Mouse (Mus musculus) stomach, embryonic 14.5 days (tissue): ENCODE measurements around the gene Trpc4ap. TPM values are rescaled to one million over a fixed set of nuclear protein-coding genes. Genes with fewer than 3 reads are reported as not detected.
"Not testable (repeated sequence)": the region's sequence is repeated elsewhere in the genome, so short reads cannot be mapped to it uniquely, and the experiment has no call there.

Source experiments
- ATAC-seq: fragments of 200-750 bp; cut with Nextera tagmentation; 2 replicates; pipeline ENCODE4 v1.8.0; 2017; ENCODE audit warnings: low read depth, moderate TSS enrichment; ENCODE audit not compliant: insufficient number of reproducible peaks, insufficient read depth, low FRiP score
- H3K27ac ChIP-seq: fragments of 300-500 bp; sonication (generic); 2 replicates; pipeline ENCODE4 v1.5.1; 2014; ENCODE audit warnings: mild to moderate bottlenecking, low read length, moderate library complexity, mixed read lengths
- H3K27me3 ChIP-seq: fragments of 300-500 bp; sonication (generic); 2 replicates; pipeline ENCODE4 v1.6.1; 2014; ENCODE audit warnings: low read length, control low read depth, mixed read lengths; ENCODE audit not compliant: control insufficient read depth, insufficient read depth
- H3K36me3 ChIP-seq: fragments of 300-500 bp; sonication (generic); 2 replicates; pipeline ENCODE4 v1.6.1; 2014; ENCODE audit warnings: mild to moderate bottlenecking, control low read depth, low read length, moderate library complexity, mixed read lengths; ENCODE audit not compliant: control insufficient read depth, insufficient read depth
- H3K4me1 ChIP-seq: fragments of 300-500 bp; sonication (generic); 2 replicates; pipeline ENCODE4 v1.6.1; 2014; ENCODE audit warnings: low read length, control low read depth, mixed read lengths; ENCODE audit not compliant: control insufficient read depth, insufficient read depth
- H3K4me2 ChIP-seq: fragments of 300-500 bp; sonication (generic); replicated peaks from 2 replicates; pipeline ENCODE4 v1.6.1; 2014; ENCODE audit warnings: low read depth, low read length, control low read depth
- H3K4me3 ChIP-seq: fragments of 300-500 bp; sonication (generic); 2 replicates; pipeline ENCODE4 v1.5.1; 2014; ENCODE audit warnings: low read depth, low read length, control low read depth
- H3K9ac ChIP-seq: fragments of 300-500 bp; sonication (generic); replicated peaks from 2 replicates; pipeline ENCODE4 v1.6.1; 2014; ENCODE audit warnings: low read depth, mild to moderate bottlenecking, control low read depth, low read length, moderate library complexity, mixed read lengths
- H3K9me3 ChIP-seq: fragments of 300-500 bp; sonication (generic); 2 replicates; pipeline ENCODE4 v1.6.1; 2016; ENCODE audit warnings: low read depth, low read length, control low read depth; ENCODE audit not compliant: control insufficient read depth
- whole genome bisulfite sequencing: fragments of 180-500 bp; shearing (Covaris S2); extraction: QIAGEN DNeasy Blood & Tissue Kit; methylation state at CpG from one replicate; pipeline ENCODE4 v1.1.7; 2014; 5-methylcytosine and 5-hydroxymethylcytosine counted together
- polyA plus RNA-seq: library from polyadenylated mRNA; unstranded; fragments of >200 nt; fragmentation: Nextera tagmentation; extraction: Ambion mirVana; gene quantifications from 2 replicates; pipeline ENCODE4 v1.2.1, GENCODE M21; 2014

Trpc4ap gene
- polyA plus RNA-seq: 137 and 140 TPM in 2 replicates

DNA sequence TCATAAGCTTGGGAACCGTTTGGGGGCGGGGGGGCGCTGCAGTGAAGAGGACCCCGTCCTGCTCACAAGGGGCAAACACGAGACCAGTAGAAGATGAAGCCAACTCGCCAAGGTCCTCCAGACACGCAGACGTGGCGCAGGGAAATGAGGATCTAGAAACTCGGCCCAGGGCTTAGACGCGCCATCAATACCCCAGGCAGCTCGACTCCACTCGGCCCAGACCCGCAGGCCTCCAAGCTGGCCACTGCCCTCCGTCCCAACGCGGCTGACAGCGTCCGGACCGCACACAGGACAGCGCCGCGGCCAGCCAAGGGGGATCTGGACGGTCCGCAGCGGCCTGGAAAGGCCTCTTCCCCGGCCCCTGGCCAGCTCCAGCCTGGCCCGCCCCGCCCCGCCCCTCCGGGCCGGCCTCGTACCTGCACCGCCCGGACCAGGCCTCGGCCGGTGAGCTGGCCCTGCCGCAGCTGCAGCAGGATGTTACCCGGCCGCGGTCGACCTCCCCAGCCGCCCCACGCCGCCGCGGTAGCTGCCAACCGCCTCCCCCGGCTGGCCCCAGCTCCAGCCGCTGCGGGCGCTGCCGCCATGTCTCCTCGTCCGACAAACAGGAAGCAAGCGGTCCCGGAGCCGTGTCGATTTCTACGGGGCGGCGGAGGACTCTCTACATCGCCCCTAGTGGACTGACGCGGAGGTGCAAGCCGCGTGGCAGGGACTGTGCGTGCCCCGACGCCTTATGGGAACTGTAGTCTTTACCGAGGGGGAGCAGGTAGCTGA, at the start of gene Trpc4ap:
TSS of gene Trpc4ap (minus strand) at position 662 of the 771 bp plus-strand sequence.
- Histone ChIP-seq H3K27ac (peak within 1 kb of the TSS; percentile 81), H3K27me3 (no peaks in the 10 kb centered on the region), H3K4me1 (peaks cover 13% of the 10 kb centered on the region), H3K9ac (peak within 1 kb of the TSS; percentile 78), H3K4me2 (peak within 1 kb of the TSS; percentile 64), H3K36me3 (no peaks in the 10 kb centered on the region), H3K4me3 (peak within 1 kb of the TSS; percentile 71), H3K9me3 (no peaks in the 10 kb centered on the region)
- peak; percentile 96 for ATAC-seq
- WGBS: under 1% methylated on average over 56 of the region's 72 CpGs

GRCm38 (mm10) chr2:155737803-155738202, 45.6 kb upstream of the Trpc4ap start:
- no peak overlapping the region for H3K4me2 ChIP-seq
- 70% methylated on average over 9 of the region's 9 CpGs for WGBS
- no peaks in the 10 kb centered on the region for H3K27me3 ChIP-seq
- H3K9ac ChIP-seq: no peak overlapping the region
- no peak overlapping the region for H3K4me3 ChIP-seq
- no peak overlapping the region for H3K27ac ChIP-seq
- no peak for ATAC-seq
- H3K9me3 ChIP-seq: no peaks in the 10 kb centered on the region
- no peaks in the 10 kb centered on the region for H3K36me3 ChIP-seq
- H3K4me1 ChIP-seq: no peaks in the 10 kb centered on the region

DNA sequence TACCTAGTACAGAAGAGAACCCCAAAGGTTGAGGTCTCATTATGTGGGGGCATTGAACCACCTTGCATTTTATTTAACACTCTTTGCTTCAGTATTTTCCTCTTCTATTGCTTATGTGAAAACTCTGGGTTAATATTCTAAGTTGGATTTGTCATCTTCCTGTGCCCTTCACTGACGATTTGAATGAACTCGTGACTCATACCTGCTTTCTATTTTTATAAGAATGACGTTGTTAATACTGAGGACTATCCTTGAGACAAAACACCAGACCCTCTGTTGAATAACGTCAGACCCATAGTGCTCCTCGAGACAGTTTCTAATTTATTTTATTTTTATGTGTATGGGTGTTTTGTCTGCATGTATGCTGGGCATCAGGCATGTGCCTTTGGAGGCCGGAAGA, 44.8 kb upstream of the Trpc4ap start:
- 71% methylated on average over 6 of the region's 6 CpGs for WGBS
- no peaks in the 10 kb centered on the region for H3K4me1 ChIP-seq
- ATAC-seq: no peak
- H3K9me3 ChIP-seq: no peaks in the 10 kb centered on the region
- no peak overlapping the region for H3K4me3 ChIP-seq
- no peaks in the 10 kb centered on the region for H3K36me3 ChIP-seq
- H3K27me3 ChIP-seq: no peaks in the 10 kb centered on the region
- H3K9ac ChIP-seq: no peak overlapping the region
- no peak overlapping the region for H3K4me2 ChIP-seq
- H3K27ac ChIP-seq: no peak overlapping the region

- not testable (repeated sequence) for H3K9me3 ChIP-seq, H3K4me1 ChIP-seq, ATAC-seq, H3K27me3 ChIP-seq, H3K4me2 ChIP-seq, H3K4me3 ChIP-seq, H3K9ac ChIP-seq, H3K36me3 ChIP-seq, H3K27ac ChIP-seq
- WGBS: 82% methylated on average over 5 of the region's 5 CpGs
Observed at GRCm38 (mm10) chr2:155735766-155736165, 43.6 kb upstream of the Trpc4ap start, which contains the start of gene Gm17581. Gene Gm17581, minus strand, starts transcription at chr2:155735866.

- H3K4me2 ChIP-seq: no peak overlapping the region
- H3K4me1 ChIP-seq: no peaks in the 10 kb centered on the region
- H3K4me3 ChIP-seq: no peak overlapping the region
- H3K27ac ChIP-seq: no peak overlapping the region
- no peaks in the 10 kb centered on the region for H3K36me3 ChIP-seq
- no peak overlapping the region for H3K9ac ChIP-seq
- no peaks in the 10 kb centered on the region for H3K27me3 ChIP-seq
- 59% methylated on average over 5 of the region's 5 CpGs for WGBS
- ATAC-seq: no peak
- no peaks in the 10 kb centered on the region for H3K9me3 ChIP-seq
Observed at GRCm38 (mm10) chr2:155735080-155735479, 42.9 kb upstream of the Trpc4ap start.

DNA sequence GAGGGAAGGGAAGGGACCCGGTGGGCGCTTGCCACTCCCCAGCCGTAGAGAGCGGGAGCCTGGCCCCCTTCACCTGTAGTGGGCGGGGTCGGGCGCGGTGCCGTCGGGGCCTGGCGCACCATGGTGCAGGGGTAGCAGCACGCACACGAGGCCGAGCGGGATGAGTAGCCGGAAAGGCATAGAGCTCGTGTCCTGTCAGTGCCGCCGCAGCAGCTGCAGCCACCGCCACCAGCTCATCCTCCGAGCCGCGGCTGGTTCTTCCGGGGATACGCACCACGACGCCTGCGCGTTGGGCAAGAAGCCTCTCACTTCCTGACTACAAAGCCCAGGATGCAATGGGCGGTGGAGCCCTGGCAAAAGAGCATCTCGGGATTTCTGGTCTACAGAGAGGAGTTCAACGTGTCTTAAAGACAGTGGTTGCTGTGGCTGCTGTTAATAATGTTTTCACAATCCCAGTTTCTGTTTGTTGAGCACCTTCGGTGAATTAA, 37.0 kb upstream of the Trpc4ap start, which contains the start of gene Edem2:
TSS of gene Edem2 (minus strand) at position 318 of the 488 bp plus-strand sequence.
- ATAC-seq: peak; percentile 87
- Histone ChIP-seq H3K27ac (no peak within 1 kb of the TSS), H3K27me3 (no peaks in the 10 kb centered on the region), H3K4me2 (peak within 1 kb of the TSS; percentile 67), H3K9ac (peak within 1 kb of the TSS; percentile 57; the same call in 1 of the 2 replicates), H3K4me1 (peaks cover 7% of the 10 kb centered on the region; the same call in 1 of the 2 replicates), H3K4me3 (peak within 1 kb of the TSS; percentile 69), H3K9me3 (no peaks in the 10 kb centered on the region), H3K36me3 (no peaks in the 10 kb centered on the region)
- under 1% methylated on average over 33 of the region's 33 CpGs for WGBS

DNA sequence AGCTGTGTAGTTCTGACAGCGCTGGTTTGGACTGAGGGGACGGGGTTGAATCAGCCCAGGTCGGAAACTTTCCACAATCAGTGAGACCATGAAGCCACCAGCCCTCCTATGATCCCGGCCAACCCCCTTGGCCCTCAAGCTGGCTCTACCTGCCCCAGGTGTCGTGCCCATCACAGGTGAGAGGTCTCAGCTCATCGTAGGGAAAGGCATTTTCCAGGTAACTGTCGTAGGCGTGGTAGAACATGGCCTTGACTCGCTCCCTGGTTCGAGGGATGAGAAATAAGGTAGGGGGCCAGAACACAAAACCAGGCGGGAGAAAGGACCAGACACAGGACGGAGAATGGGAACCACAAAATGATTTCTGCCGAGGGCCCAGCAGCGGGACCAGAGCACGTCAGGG, 36.6 kb upstream of the Trpc4ap start:
- no peak overlapping the region for H3K27ac ChIP-seq
- peak; percentile 11; the same call in 1 of the 2 replicates for ATAC-seq

GRCm38 (mm10) chr2:155727764-155728395, 35.7 kb upstream of the Trpc4ap start:
- Histone ChIP-seq H3K4me3 (peak overlapping the region; percentile 69; the same call in 1 of the 2 replicates), H3K9me3 (no peaks in the 10 kb centered on the region), H3K36me3 (no peaks in the 10 kb centered on the region), H3K9ac (no peak overlapping the region), H3K4me2 (no peak overlapping the region), H3K27me3 (no peaks in the 10 kb centered on the region), H3K4me1 (peaks cover 7% of the 10 kb centered on the region; the same call in 1 of the 2 replicates), H3K27ac (no peak overlapping the region)
- 0 out of 2 replicates have a peak, but pooled peaks have one; percentile 44 for ATAC-seq
- 59% methylated on average over 7 of the region's 7 CpGs for WGBS

More for the DNA sequence above, 36.6 kb upstream of the Trpc4ap start:
- Histone ChIP-seq H3K4me3 (peak overlapping the region; percentile 69), H3K27me3 (no peaks in the 10 kb centered on the region), H3K9ac (peak overlapping the region; percentile 57; the same call in 1 of the 2 replicates), H3K4me2 (peak overlapping the region; percentile 67), H3K4me1 (peaks cover 7% of the 10 kb centered on the region; the same call in 1 of the 2 replicates), H3K36me3 (no peaks in the 10 kb centered on the region), H3K9me3 (no peaks in the 10 kb centered on the region)
- WGBS: 3% methylated on average over 15 of the region's 15 CpGs
